Mouse (Mus musculus) neural tube, embryonic 12.5 days (tissue): ENCODE measurements around the gene Prune1. TPM values are rescaled to one million over a fixed set of nuclear protein-coding genes. Genes with fewer than 3 reads are reported as not detected.
"Not testable (repeated sequence)": the region's sequence is repeated elsewhere in the genome, so short reads cannot be mapped to it uniquely, and the experiment has no call there.

Experiments
- ATAC-seq: fragments of 200-750 bp; cut with Nextera tagmentation; 2 replicates; pipeline ENCODE4 v1.8.0; 2017; ENCODE audit warnings: low read depth, mild to moderate bottlenecking, moderate TSS enrichment, moderate library complexity; ENCODE audit not compliant: low FRiP score
- H3K27ac ChIP-seq: fragments of 300-500 bp; sonication (generic); 2 replicates; pipeline ENCODE4 v1.5.1; 2016
- H3K27me3 ChIP-seq: fragments of 300-500 bp; sonication (generic); replicated peaks from 2 replicates; pipeline ENCODE4 v1.6.1; 2016; ENCODE audit warnings: mild to moderate bottlenecking
- H3K36me3 ChIP-seq: fragments of 300-500 bp; sonication (generic); 2 replicates; pipeline ENCODE4 v1.6.1; 2016; ENCODE audit warnings: mild to moderate bottlenecking
- H3K4me1 ChIP-seq: fragments of 300-500 bp; sonication (generic); 2 replicates; pipeline ENCODE4 v1.6.1; 2016
- H3K4me2 ChIP-seq: fragments of 300-500 bp; sonication (generic); replicated peaks from 2 replicates; pipeline ENCODE4 v1.6.1; 2016; ENCODE audit warnings: mild to moderate bottlenecking
- H3K4me3 ChIP-seq: fragments of 300-500 bp; sonication (generic); 2 replicates; pipeline ENCODE4 v1.5.1; 2016
- H3K9ac ChIP-seq: fragments of 300-500 bp; sonication (generic); 2 replicates; pipeline ENCODE4 v1.6.1; 2016; ENCODE audit warnings: mild to moderate bottlenecking
- H3K9me3 ChIP-seq: fragments of 300-500 bp; sonication (generic); 2 replicates; pipeline ENCODE4 v1.6.1; 2016; ENCODE audit warnings: mild to moderate bottlenecking
- WGBS: fragments of 180-500 bp; shearing (Covaris S2); methylation state at CpG from one replicate; pipeline ENCODE4 v1.1.7; 2016; 5-methylcytosine and 5-hydroxymethylcytosine counted together
- polyA plus RNA-seq: library from polyadenylated mRNA; unstranded; fragments of >200 nt; fragmentation: Nextera tagmentation; extraction: Ambion mirVana; gene quantifications from 2 replicates; pipeline ENCODE4 v1.2.1, GENCODE M21; 2016

Gene Prune1
- polyA plus RNA-seq, 1 experiment from 2014 or later: 36.1 TPM

- not testable (repeated sequence) for ATAC-seq
- peaks cover 19% of the 10 kb centered on the region for H3K36me3 ChIP-seq
Observed at GRCm38 (mm10) chr3:95212889-95213608, 68.8 kb downstream of the Prune1 start.

GRCm38 (mm10) chr3:95210585-95210984 lies 71.3 kb downstream of the Prune1 start:
- Histone ChIP-seq H3K27ac (no peak overlapping the region), H3K4me2 (no peak overlapping the region), H3K27me3 (no peaks in the 10 kb centered on the region), H3K4me3 (no peak overlapping the region), H3K4me1 (no peaks in the 10 kb centered on the region), H3K36me3 (peaks cover 31% of the 10 kb centered on the region), H3K9me3 (no peaks in the 10 kb centered on the region), H3K9ac (no peak overlapping the region)
- WGBS: 68% methylated on average over 2 of the region's 2 CpGs
- ATAC-seq: no peak

More at GRCm38 (mm10) chr3:95212889-95213608, 68.8 kb downstream of the Prune1 start:
- H3K27me3 ChIP-seq, H3K9ac ChIP-seq, H3K9me3 ChIP-seq, H3K4me1 ChIP-seq, H3K4me2 ChIP-seq, H3K4me3 ChIP-seq, H3K27ac ChIP-seq: not testable (repeated sequence)
- WGBS: 95% methylated on average over 8 of the region's 10 CpGs

- WGBS: 87% methylated on average over 4 of the region's 4 CpGs
- Histone ChIP-seq H3K4me2 (no peak overlapping the region), H3K27me3 (no peaks in the 10 kb centered on the region), H3K36me3 (peaks cover 41% of the 10 kb centered on the region), H3K4me1 (no peaks in the 10 kb centered on the region), H3K4me3 (no peak overlapping the region), H3K27ac (no peak overlapping the region), H3K9ac (no peak overlapping the region), H3K9me3 (no peaks in the 10 kb centered on the region)
- no peak for ATAC-seq
Observed at GRCm38 (mm10) chr3:95208286-95208685, 73.6 kb downstream of the Prune1 start.

- Histone ChIP-seq H3K36me3 (peaks cover 69% of the 10 kb centered on the region), H3K4me1 (no peaks in the 10 kb centered on the region), H3K4me2 (no peak overlapping the region), H3K9ac (no peak overlapping the region), H3K4me3 (no peak overlapping the region), H3K27me3 (no peaks in the 10 kb centered on the region), H3K9me3 (no peaks in the 10 kb centered on the region), H3K27ac (no peak overlapping the region)
- WGBS: 94% methylated on average over 6 of the region's 6 CpGs
- ATAC-seq: no peak
Observed at GRCm38 (mm10) chr3:95203880-95204279, 78.0 kb downstream of the Prune1 start.

Other genes starting within 250 kb of the Prune1 start
- gene Psmd4, start 239.5 kb downstream of the Prune1 start, polyA plus RNA-seq: 286 and 291 TPM in 2 replicates
- gene Pip5k1a, start 175.1 kb downstream of the Prune1 start, polyA plus RNA-seq: 20.4 and 22.8 TPM in 2 replicates
- 227 and 232 TPM in 2 replicates for gene Vps72, start 171.1 kb downstream of the Prune1 start, polyA plus RNA-seq
- gene Tmod4, start 157.6 kb downstream of the Prune1 start, polyA plus RNA-seq: 1.3 and 1.6 TPM in 2 replicates
- 86.5 and 91.3 TPM in 2 replicates for gene Scnm1, start 148.1 kb downstream of the Prune1 start, polyA plus RNA-seq
- 24.5 and 24.8 TPM in 2 replicates for gene Lysmd1, start 148.0 kb downstream of the Prune1 start, polyA plus RNA-seq
- gene Tnfaip8l2, start 139.7 kb downstream of the Prune1 start, polyA plus RNA-seq: 2.7 and 3.3 TPM in 2 replicates
- 58.3 and 65.2 TPM in 2 replicates for gene Sema6c, start 121.6 kb downstream of the Prune1 start, polyA plus RNA-seq
- 6.7 and 7.8 TPM in 2 replicates for gene Gabpb2, start 64.2 kb downstream of the Prune1 start, polyA plus RNA-seq
- gene Cdc42se1, start 53.3 kb downstream of the Prune1 start, polyA plus RNA-seq: 85.3 and 85.9 TPM in 2 replicates
- gene Mllt11, start 49.9 kb downstream of the Prune1 start, polyA plus RNA-seq: 149 and 166 TPM in 2 replicates
- 0.28 TPM in 1 of 2 replicates, not detected in the other for gene Gm128, start 40.5 kb downstream of the Prune1 start, polyA plus RNA-seq
- 0.28 TPM in 2 replicates for gene Bnipl, start 30.9 kb downstream of the Prune1 start, polyA plus RNA-seq
- gene Mindy1, start 731 bp downstream of the Prune1 start, polyA plus RNA-seq: 51.3 and 51.5 TPM in 2 replicates
- 0.94 and 1.2 TPM in 2 replicates for gene Anxa9, start 25.1 kb upstream of the Prune1 start, polyA plus RNA-seq
- 104 and 110 TPM in 2 replicates for gene Cers2, start 32.7 kb upstream of the Prune1 start, polyA plus RNA-seq
- gene Setdb1, start 75.1 kb upstream of the Prune1 start, polyA plus RNA-seq: 48.9 and 57.2 TPM in 2 replicates
- gene 4930558C23Rik, start 120.8 kb upstream of the Prune1 start, polyA plus RNA-seq: not detected in 2 replicates
- 28.9 and 33.2 TPM in 2 replicates for gene Arnt, start 152.3 kb upstream of the Prune1 start, polyA plus RNA-seq
- 9.2 and 12.3 TPM in 2 replicates for gene Ctsk, start 217.2 kb upstream of the Prune1 start, polyA plus RNA-seq
- 13.3 and 13.7 TPM in 2 replicates for gene Ctss, start 244.7 kb upstream of the Prune1 start, polyA plus RNA-seq